Mouse (Mus musculus) liver, embryonic 16.5 days (tissue): ENCODE measurements around the gene Nckap5. TPM values are rescaled to one million over a fixed set of nuclear protein-coding genes. Genes with fewer than 3 reads are reported as not detected.
"Not testable (repeated sequence)": the region's sequence is repeated elsewhere in the genome, so short reads cannot be mapped to it uniquely, and the experiment has no call there.

Experiments
- ATAC-seq: fragments of 200-750 bp; cut with Nextera tagmentation; 2 replicates; pipeline ENCODE4 v1.8.0; 2017; ENCODE audit warnings: low read depth, mild to moderate bottlenecking, moderate number of reproducible peaks, moderate library complexity
- H3K27ac ChIP-seq: fragments of 300-500 bp; sonication (generic); 2 replicates; pipeline ENCODE4 v1.5.1; 2014; ENCODE audit warnings: mild to moderate bottlenecking, low read length
- H3K27me3 ChIP-seq: fragments of 300-500 bp; sonication (generic); 2 replicates; pipeline ENCODE4 v1.6.1; 2014; ENCODE audit warnings: low read depth, low read length, mixed read lengths; ENCODE audit not compliant: control insufficient read depth, insufficient read depth
- H3K36me3 ChIP-seq: fragments of 300-500 bp; sonication (generic); 2 replicates; pipeline ENCODE4 v1.6.1; 2014; ENCODE audit warnings: mild to moderate bottlenecking; ENCODE audit not compliant: control insufficient read depth, insufficient read depth
- H3K4me1 ChIP-seq: fragments of 300-500 bp; sonication (generic); 2 replicates; pipeline ENCODE4 v1.6.1; 2014; ENCODE audit warnings: low read depth, low read length, mixed read lengths; ENCODE audit not compliant: control insufficient read depth
- H3K4me2 ChIP-seq: fragments of 300-500 bp; sonication (generic); 2 replicates; pipeline ENCODE4 v1.6.1; 2014; ENCODE audit warnings: low read depth, low read length, mixed read lengths
- H3K4me3 ChIP-seq: fragments of 300-500 bp; sonication (generic); 2 replicates; pipeline ENCODE4 v1.5.1; 2014; ENCODE audit warnings: low read depth, mild to moderate bottlenecking, low read length
- H3K9ac ChIP-seq: fragments of 300-500 bp; sonication (generic); 2 replicates; pipeline ENCODE4 v1.6.1; 2014; ENCODE audit warnings: low read depth, low read length
- H3K9me3 ChIP-seq: fragments of 300-500 bp; sonication (generic); replicated peaks from 2 replicates; pipeline ENCODE4 v1.6.1; 2016; ENCODE audit warnings: low read length; ENCODE audit not compliant: control insufficient read depth
- whole genome bisulfite sequencing: fragments of 180-500 bp; shearing (Covaris S2); extraction: QIAGEN DNeasy Blood & Tissue Kit; methylation state at CpG from one replicate; pipeline ENCODE4 v1.1.7; 2014; ENCODE audit not compliant: insufficient replicate concordance; 5-methylcytosine and 5-hydroxymethylcytosine counted together
- polyA plus RNA-seq: library from polyadenylated mRNA; unstranded; fragments of >200 nt; fragmentation: Nextera tagmentation; extraction: Ambion mirVana; gene quantifications from 2 replicates; pipeline ENCODE4 v1.2.1, GENCODE M21; 2015

The Nckap5 gene
- polyA plus RNA-seq, 1 experiment from 2014 or later = 1.9 TPM

GRCm38 (mm10) chr1:126129129-126129528 lies 701.5 kb downstream of the Nckap5 start:
- Histone ChIP-seq H3K9ac (no peak overlapping the region), H3K27me3 (no peaks in the 10 kb centered on the region), H3K4me2 (no peak overlapping the region), H3K4me3 (no peak overlapping the region), H3K9me3 (no peaks in the 10 kb centered on the region), H3K27ac (no peak overlapping the region), H3K36me3 (no peaks in the 10 kb centered on the region), H3K4me1 (no peaks in the 10 kb centered on the region)
- WGBS = 26% methylated on average over 1 of the region's 1 CpGs
- ATAC-seq = no peak

- 52% methylated on average over 5 of the region's 5 CpGs for WGBS
- H3K27ac ChIP-seq = no peak overlapping the region
- ATAC-seq = no peak
Observed at GRCm38 (mm10) chr1:126123111-126123510, 707.5 kb downstream of the Nckap5 start.

GRCm38 (mm10) chr1:126120506-126120905 lies 710.1 kb downstream of the Nckap5 start:
- Histone ChIP-seq H3K4me3 (no peak overlapping the region), H3K9ac (no peak overlapping the region), H3K27me3 (no peaks in the 10 kb centered on the region), H3K27ac (no peak overlapping the region), H3K4me1 (no peaks in the 10 kb centered on the region), H3K9me3 (no peaks in the 10 kb centered on the region), H3K4me2 (no peak overlapping the region), H3K36me3 (no peaks in the 10 kb centered on the region)
- WGBS = 59% methylated on average over 8 of the region's 8 CpGs
- no peak for ATAC-seq

More at GRCm38 (mm10) chr1:126123111-126123510, 707.5 kb downstream of the Nckap5 start:
- no peak overlapping the region for H3K9ac ChIP-seq
- H3K9me3 ChIP-seq = no peaks in the 10 kb centered on the region
- H3K27me3 ChIP-seq = no peaks in the 10 kb centered on the region
- H3K4me2 ChIP-seq = no peak overlapping the region
- no peaks in the 10 kb centered on the region for H3K4me1 ChIP-seq
- H3K4me3 ChIP-seq = no peak overlapping the region
- H3K36me3 ChIP-seq = no peaks in the 10 kb centered on the region

GRCm38 (mm10) chr1:126116034-126116433 lies 714.6 kb downstream of the Nckap5 start:
- Histone ChIP-seq H3K4me1 (no peaks in the 10 kb centered on the region), H3K27me3 (no peaks in the 10 kb centered on the region), H3K27ac (no peak overlapping the region), H3K36me3 (no peaks in the 10 kb centered on the region), H3K9me3 (no peaks in the 10 kb centered on the region), H3K4me3 (no peak overlapping the region), H3K9ac (no peak overlapping the region), H3K4me2 (no peak overlapping the region)
- 59% methylated on average over 3 of the region's 3 CpGs for WGBS
- ATAC-seq = no peak

- H3K4me2 ChIP-seq = no peak overlapping the region
- H3K27me3 ChIP-seq = no peaks in the 10 kb centered on the region
- H3K36me3 ChIP-seq = no peaks in the 10 kb centered on the region
- ATAC-seq = no peak
- H3K4me1 ChIP-seq = no peaks in the 10 kb centered on the region
- H3K9me3 ChIP-seq = no peaks in the 10 kb centered on the region
- H3K27ac ChIP-seq = no peak overlapping the region
- no peak overlapping the region for H3K9ac ChIP-seq
- WGBS = 65% methylated on average over 3 of the region's 3 CpGs
- no peak overlapping the region for H3K4me3 ChIP-seq
Observed at GRCm38 (mm10) chr1:126105673-126106256, 724.8 kb downstream of the Nckap5 start.

GRCm38 (mm10) chr1:126094346-126094745 lies 736.3 kb downstream of the Nckap5 start:
- Histone ChIP-seq H3K27ac (no peak overlapping the region), H3K9me3 (no peaks in the 10 kb centered on the region), H3K4me3 (no peak overlapping the region), H3K27me3 (no peaks in the 10 kb centered on the region), H3K9ac (no peak overlapping the region), H3K4me2 (no peak overlapping the region), H3K4me1 (no peaks in the 10 kb centered on the region), H3K36me3 (no peaks in the 10 kb centered on the region)
- no peak for ATAC-seq
- 66% methylated on average over 4 of the region's 4 CpGs for WGBS

- not testable (repeated sequence) for H3K4me2 ChIP-seq, H3K4me1 ChIP-seq, ATAC-seq, H3K27ac ChIP-seq, H3K9ac ChIP-seq, H3K9me3 ChIP-seq, H3K36me3 ChIP-seq, H3K4me3 ChIP-seq, H3K27me3 ChIP-seq
- WGBS = 67% methylated on average over 2 of the region's 2 CpGs
Observed at GRCm38 (mm10) chr1:126091979-126092378, 738.6 kb downstream of the Nckap5 start.

- ATAC-seq = no peak
- H3K4me3 ChIP-seq = no peak overlapping the region
- no peak overlapping the region for H3K27ac ChIP-seq
- H3K27me3 ChIP-seq = no peaks in the 10 kb centered on the region
- H3K4me1 ChIP-seq = no peaks in the 10 kb centered on the region
- no peak overlapping the region for H3K4me2 ChIP-seq
- H3K36me3 ChIP-seq = no peaks in the 10 kb centered on the region
- 73% methylated on average over 7 of the region's 7 CpGs for WGBS
- no peaks in the 10 kb centered on the region for H3K9me3 ChIP-seq
- no peak overlapping the region for H3K9ac ChIP-seq
Observed at GRCm38 (mm10) chr1:126087181-126087580, 743.4 kb downstream of the Nckap5 start.

GRCm38 (mm10) chr1:126076312-126076711 lies 754.3 kb downstream of the Nckap5 start:
- 55% methylated on average over 4 of the region's 4 CpGs for WGBS
- Histone ChIP-seq H3K9ac (no peak overlapping the region), H3K36me3 (no peaks in the 10 kb centered on the region), H3K4me1 (no peaks in the 10 kb centered on the region), H3K4me3 (no peak overlapping the region), H3K9me3 (no peaks in the 10 kb centered on the region), H3K4me2 (no peak overlapping the region), H3K27me3 (no peaks in the 10 kb centered on the region), H3K27ac (no peak overlapping the region)
- no peak for ATAC-seq
